Mouse (Mus musculus): Measurements from ENCODE around the gene Gal. TPM values are rescaled to one million over a fixed set of nuclear protein-coding genes. Genes with fewer than 3 reads are reported as not detected.

Gene Gal
- polyA plus RNA-seq, 1 experiment from 2014 or later = 8.0 TPM

DNA sequence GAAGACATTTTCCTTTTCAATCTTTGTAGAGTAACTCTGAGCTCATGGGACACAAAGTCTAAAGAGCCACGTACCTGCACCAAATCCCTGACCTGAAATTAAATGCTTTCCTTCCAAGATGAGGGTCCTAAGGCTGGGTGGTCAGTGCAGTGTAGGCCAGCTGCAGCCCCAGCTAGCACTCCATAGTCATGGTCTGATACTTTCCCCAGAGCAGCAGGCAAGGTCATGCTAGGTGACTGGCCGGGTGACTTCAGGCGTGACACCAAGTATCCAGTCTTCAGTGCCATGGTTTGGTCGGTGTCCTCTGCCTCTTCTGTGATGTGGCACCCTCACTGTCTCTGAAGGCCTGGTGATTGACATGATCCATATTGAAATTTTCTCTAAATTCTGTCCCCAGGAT, 14.3 kb downstream of the Gal start:
- no peak for ATAC-seq (ENCODE audit: insufficient number of reproducible peaks, insufficient read depth, low FRiP score, low read depth)
- Histone ChIP-seq H3K4me3 (ENCODE audit: control insufficient read depth in 1 of 2, insufficient read depth in 1 of 2, low read depth in 1 of 2, low read length in 2 of 2) (no peak overlapping the region), H3K4me2 (ENCODE audit: low read length) (no peak overlapping the region), H3K9me3 (ENCODE audit: control insufficient read depth, low read length) (0 out of 2 replicates have a peak, but pooled peaks cover 3% of the 10 kb centered on the region), H3K27me3 (ENCODE audit: control insufficient read depth, insufficient read depth, low read length) (no peaks in the 10 kb centered on the region), H3K9ac (ENCODE audit: low read length) (no peak overlapping the region), H3K27ac (replicated peaks in 1 of 2; ENCODE audit: control insufficient read depth in 1 of 2, insufficient read depth in 1 of 2, low read depth in 2 of 2, low read length in 2 of 2) (no peak overlapping the region), H3K36me3 (ENCODE audit: control insufficient read depth, insufficient read depth, low read length) (peaks cover 3% of the 10 kb centered on the region; the same call in 1 of the 2 replicates), H3K4me1 (ENCODE audit: control insufficient read depth in 2 of 2, insufficient read depth in 2 of 2, low read length in 2 of 2) (peaks cover 5 to 20% of the 10 kb centered on the region in 2 experiments; a peak in 3 of 4 replicates)
- 86% methylated on average over 4 of the region's 4 CpGs for WGBS

- H3K27me3 ChIP-seq (ENCODE audit: control insufficient read depth, insufficient read depth, low read length) = no peaks in the 10 kb centered on the region
- peaks cover 11 to 26% of the 10 kb centered on the region in 2 experiments for H3K4me1 ChIP-seq (ENCODE audit: control insufficient read depth in 2 of 2, insufficient read depth in 2 of 2, low read length in 2 of 2)
- no peak overlapping the region for H3K4me3 ChIP-seq (ENCODE audit: control insufficient read depth in 1 of 2, insufficient read depth in 1 of 2, low read depth in 1 of 2, low read length in 2 of 2)
- ATAC-seq (ENCODE audit: insufficient number of reproducible peaks, insufficient read depth, low FRiP score, low read depth) = no peak
- no peaks in the 10 kb centered on the region for H3K36me3 ChIP-seq (ENCODE audit: control insufficient read depth, insufficient read depth, low read length)
- no peak overlapping the region for H3K27ac ChIP-seq (replicated peaks in 1 of 2; ENCODE audit: control insufficient read depth in 1 of 2, insufficient read depth in 1 of 2, low read depth in 2 of 2, low read length in 2 of 2)
- WGBS = 53% methylated on average over 3 of the region's 3 CpGs
- H3K9ac ChIP-seq (ENCODE audit: low read length) = no peak overlapping the region
- H3K4me2 ChIP-seq (ENCODE audit: low read length) = no peak overlapping the region
- peaks cover 4% of the 10 kb centered on the region for H3K9me3 ChIP-seq (ENCODE audit: control insufficient read depth, low read length)
Observed at GRCm38 (mm10) chr19:3394216-3394615, 20.1 kb downstream of the Gal start.

- no peaks in the 10 kb centered on the region for H3K36me3 ChIP-seq (ENCODE audit: control insufficient read depth, insufficient read depth, low read length)
- 13% methylated on average over 1 of the region's 1 CpGs for WGBS
- no peak overlapping the region for H3K9ac ChIP-seq (ENCODE audit: low read length)
- peak overlapping the region; percentile 14 to 44 for H3K27ac ChIP-seq (replicated peaks in 1 of 2; ENCODE audit: control insufficient read depth in 1 of 2, insufficient read depth in 1 of 2, low read depth in 2 of 2, low read length in 2 of 2)
- H3K4me1 ChIP-seq (ENCODE audit: control insufficient read depth in 2 of 2, insufficient read depth in 2 of 2, low read length in 2 of 2) = peaks cover 11 to 34% of the 10 kb centered on the region in 2 experiments
- H3K27me3 ChIP-seq (ENCODE audit: control insufficient read depth, insufficient read depth, low read length) = no peaks in the 10 kb centered on the region
- peaks cover 4% of the 10 kb centered on the region for H3K9me3 ChIP-seq (ENCODE audit: control insufficient read depth, low read length)
- no peak for ATAC-seq (ENCODE audit: insufficient number of reproducible peaks, insufficient read depth, low FRiP score, low read depth)
- no peak overlapping the region for H3K4me3 ChIP-seq (ENCODE audit: control insufficient read depth in 1 of 2, insufficient read depth in 1 of 2, low read depth in 1 of 2, low read length in 2 of 2)
- H3K4me2 ChIP-seq (ENCODE audit: low read length) = no peak overlapping the region
Observed at GRCm38 (mm10) chr19:3392384-3392783, 22.0 kb downstream of the Gal start.

DNA sequence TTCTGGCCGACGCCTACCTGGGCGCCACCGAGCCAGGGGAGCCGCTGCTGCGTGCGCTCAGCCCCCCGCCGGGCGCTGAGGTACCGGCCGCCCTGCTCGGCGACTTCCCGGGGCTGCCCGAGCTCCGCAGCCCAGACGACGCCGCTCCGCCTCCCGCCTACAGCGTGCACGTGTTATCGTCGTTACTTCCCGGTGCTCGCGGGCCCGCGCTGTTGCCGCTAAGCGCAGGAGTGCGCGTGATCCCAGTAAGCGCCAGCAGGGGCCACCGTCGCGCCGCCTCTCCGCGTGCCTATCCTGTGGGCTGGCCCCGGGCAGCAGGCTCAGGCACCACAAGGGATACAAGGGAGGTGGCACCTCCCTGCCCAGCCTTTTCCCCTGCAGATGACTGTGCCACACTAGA, 25.3 kb downstream of the Gal start:
- ATAC-seq (ENCODE audit: insufficient number of reproducible peaks, insufficient read depth, low FRiP score, low read depth) = peak; percentile 89
- H3K4me3 ChIP-seq (ENCODE audit: control insufficient read depth in 1 of 2, insufficient read depth in 1 of 2, low read depth in 1 of 2, low read length in 2 of 2) = peak overlapping the region; percentile 42 to 47
- no peak overlapping the region for H3K27ac ChIP-seq (replicated peaks in 1 of 2; ENCODE audit: control insufficient read depth in 1 of 2, insufficient read depth in 1 of 2, low read depth in 2 of 2, low read length in 2 of 2)
- peak overlapping the region; percentile 96 for H3K4me2 ChIP-seq (ENCODE audit: low read length)
- peak overlapping the region; percentile 73 for H3K9ac ChIP-seq (ENCODE audit: low read length)
- under 1% methylated on average over 31 of the region's 43 CpGs for WGBS
- H3K4me1 ChIP-seq (ENCODE audit: control insufficient read depth in 2 of 2, insufficient read depth in 2 of 2, low read length in 2 of 2) = peaks cover 11 to 24% of the 10 kb centered on the region in 2 experiments
- H3K27me3 ChIP-seq (ENCODE audit: control insufficient read depth, insufficient read depth, low read length) = no peaks in the 10 kb centered on the region
- H3K9me3 ChIP-seq (ENCODE audit: control insufficient read depth, low read length) = peaks cover 4% of the 10 kb centered on the region
- peaks cover 28% of the 10 kb centered on the region for H3K36me3 ChIP-seq (ENCODE audit: control insufficient read depth, insufficient read depth, low read length)

GRCm38 (mm10) chr19:3388629-3389057, 25.7 kb downstream of the Gal start, which contains the start of gene Tesmin:
Gene Tesmin (plus strand): TSS chr19:3388857.
- Histone ChIP-seq H3K27ac (replicated peaks in 1 of 2; ENCODE audit: control insufficient read depth in 1 of 2, insufficient read depth in 1 of 2, low read depth in 2 of 2, low read length in 2 of 2) (no peak within 1 kb of the TSS), H3K9me3 (ENCODE audit: control insufficient read depth, low read length) (peaks cover 4% of the 10 kb centered on the region), H3K36me3 (ENCODE audit: control insufficient read depth, insufficient read depth, low read length) (peaks cover 32% of the 10 kb centered on the region), H3K27me3 (ENCODE audit: control insufficient read depth, insufficient read depth, low read length) (no peaks in the 10 kb centered on the region), H3K4me2 (ENCODE audit: low read length) (peak within 1 kb of the TSS; percentile 96), H3K4me1 (ENCODE audit: control insufficient read depth in 2 of 2, insufficient read depth in 2 of 2, low read length in 2 of 2) (peaks cover 11 to 24% of the 10 kb centered on the region in 2 experiments), H3K9ac (ENCODE audit: low read length) (peak within 1 kb of the TSS; percentile 73), H3K4me3 (ENCODE audit: control insufficient read depth in 1 of 2, insufficient read depth in 1 of 2, low read depth in 1 of 2, low read length in 2 of 2) (peak within 1 kb of the TSS; percentile 42 to 47)
- peak; percentile 81 for ATAC-seq (ENCODE audit: insufficient number of reproducible peaks, insufficient read depth, low FRiP score, low read depth)
- 2% methylated on average over 33 of the region's 33 CpGs for WGBS

DNA sequence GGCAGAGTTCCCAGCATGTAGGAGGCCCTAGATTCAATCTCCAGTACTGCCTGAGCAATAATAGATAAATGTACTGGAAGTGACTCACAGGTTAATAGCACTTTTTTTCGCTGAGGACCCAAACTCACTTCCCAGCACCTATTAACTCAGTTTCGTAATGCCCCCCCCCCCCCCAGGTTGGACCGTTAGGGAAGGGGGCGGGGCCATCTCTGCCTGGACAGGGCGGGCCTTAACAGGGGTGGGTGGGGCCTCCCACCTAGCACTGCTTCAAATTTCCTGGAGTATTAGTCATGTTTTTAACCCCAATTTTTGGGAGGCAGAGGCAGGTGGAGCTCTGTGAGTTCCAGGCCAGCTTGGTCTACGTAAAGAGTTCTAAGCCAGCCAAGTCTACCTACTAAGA, 26.3 kb downstream of the Gal start:
- H3K4me3 ChIP-seq (ENCODE audit: control insufficient read depth in 1 of 2, insufficient read depth in 1 of 2, low read depth in 1 of 2, low read length in 2 of 2) = no peak overlapping the region
- H3K9ac ChIP-seq (ENCODE audit: low read length) = no peak overlapping the region
- no peak overlapping the region for H3K27ac ChIP-seq (replicated peaks in 1 of 2; ENCODE audit: control insufficient read depth in 1 of 2, insufficient read depth in 1 of 2, low read depth in 2 of 2, low read length in 2 of 2)
- peaks cover 34% of the 10 kb centered on the region for H3K36me3 ChIP-seq (ENCODE audit: control insufficient read depth, insufficient read depth, low read length)
- H3K27me3 ChIP-seq (ENCODE audit: control insufficient read depth, insufficient read depth, low read length) = no peaks in the 10 kb centered on the region
- no peak overlapping the region for H3K4me2 ChIP-seq (ENCODE audit: low read length)
- 54% methylated on average over 6 of the region's 6 CpGs for WGBS
- H3K4me1 ChIP-seq (ENCODE audit: control insufficient read depth in 2 of 2, insufficient read depth in 2 of 2, low read length in 2 of 2) = peaks cover 11 to 24% of the 10 kb centered on the region in 2 experiments
- no peak for ATAC-seq (ENCODE audit: insufficient number of reproducible peaks, insufficient read depth, low FRiP score, low read depth)
- H3K9me3 ChIP-seq (ENCODE audit: control insufficient read depth, low read length) = peaks cover 4% of the 10 kb centered on the region

DNA sequence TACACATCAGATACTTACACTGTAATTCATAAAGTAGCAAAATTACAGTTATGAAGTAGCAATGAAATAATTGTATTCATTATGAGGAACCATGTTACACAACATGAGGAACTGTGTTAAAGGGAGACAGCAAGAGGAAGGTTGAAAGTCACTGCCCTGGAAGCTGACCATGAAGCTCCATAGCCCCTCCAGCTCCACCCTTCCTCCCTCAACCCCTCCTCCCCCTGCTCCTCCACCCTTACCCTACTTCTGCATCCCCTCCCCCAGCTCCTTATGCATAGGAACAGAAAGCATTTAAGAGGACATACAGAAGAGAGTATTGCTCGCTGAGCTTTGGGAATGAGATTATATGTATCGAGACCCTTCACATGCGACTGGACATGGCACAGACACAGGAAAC, 35.7 kb downstream of the Gal start:
- no peaks in the 10 kb centered on the region for H3K9me3 ChIP-seq (ENCODE audit: control insufficient read depth, low read length)
- H3K27ac ChIP-seq (replicated peaks in 1 of 2; ENCODE audit: control insufficient read depth in 1 of 2, insufficient read depth in 1 of 2, low read depth in 2 of 2, low read length in 2 of 2) = no peak overlapping the region
- H3K36me3 ChIP-seq (ENCODE audit: control insufficient read depth, insufficient read depth, low read length) = peaks cover 92% of the 10 kb centered on the region
- H3K27me3 ChIP-seq (ENCODE audit: control insufficient read depth, insufficient read depth, low read length) = no peaks in the 10 kb centered on the region
- no peak for ATAC-seq (ENCODE audit: insufficient number of reproducible peaks, insufficient read depth, low FRiP score, low read depth)
- no peak overlapping the region for H3K4me2 ChIP-seq (ENCODE audit: low read length)
- H3K9ac ChIP-seq (ENCODE audit: low read length) = no peak overlapping the region
- no peak overlapping the region for H3K4me3 ChIP-seq (ENCODE audit: control insufficient read depth in 1 of 2, insufficient read depth in 1 of 2, low read depth in 1 of 2, low read length in 2 of 2)
- WGBS = 86% methylated on average over 3 of the region's 3 CpGs
- peaks cover 0 to 3% of the 10 kb centered on the region in 2 experiments; a peak in 1 of 4 replicates for H3K4me1 ChIP-seq (ENCODE audit: control insufficient read depth in 2 of 2, insufficient read depth in 2 of 2, low read length in 2 of 2)
